Mouse (Mus musculus) CH12.LX (cell line): Measurements from ENCODE around the gene Thsd4.

Experiments
- BHLHE40 ChIP-seq: IDR thresholded peaks from 2 replicates; pipeline ENCODE4 v1.6.1; 2011; ENCODE audit warnings: mild to moderate bottlenecking, low read depth, low read length, improper control_type of control experiment
- CHD1 ChIP-seq: IDR thresholded peaks from 2 replicates; pipeline ENCODE4 v1.6.1; 2012; ENCODE audit warnings: low read depth, low read length, improper control_type of control experiment, inconsistent platforms
- CTCF ChIP-seq, 2 experiments: IDR thresholded peaks in 1 of 2; conservative IDR thresholded peaks in 1 of 2; 2 replicates each; pipeline ENCODE4 v1.5.1; 2011 to 2012; ENCODE audit warnings: low read depth in 2 of 2, low read length in 2 of 2, improper control_type of control experiment in 1 of 2, inconsistent platforms in 1 of 2, mild to moderate bottlenecking in 1 of 2, moderate library complexity in 1 of 2
- E2F4 ChIP-seq: IDR thresholded peaks from 2 replicates; pipeline ENCODE4 v1.6.1; 2011; ENCODE audit warnings: low read depth, low read length, improper control_type of control experiment; ENCODE audit not compliant: insufficient replicate concordance
- ELF1 ChIP-seq: IDR thresholded peaks from 2 replicates; pipeline ENCODE4 v1.6.1; 2014; ENCODE audit warnings: low read depth, mild to moderate bottlenecking, inconsistent platforms, low read length, improper control_type of control experiment
- IRF4 ChIP-seq: IDR thresholded peaks from 2 replicates; pipeline ENCODE4 v1.6.1; 2014; ENCODE audit warnings: low read depth, mild to moderate bottlenecking, inconsistent platforms, low read length, improper control_type of control experiment
- MAFK ChIP-seq: IDR thresholded peaks from 2 replicates; pipeline ENCODE4 v1.6.1; 2011; ENCODE audit warnings: low read length, improper control_type of control experiment; ENCODE audit not compliant: insufficient replicate concordance
- MAX ChIP-seq: IDR thresholded peaks from 2 replicates; pipeline ENCODE4 v1.6.1; 2011; ENCODE audit warnings: low read length, improper control_type of control experiment
- NELFE ChIP-seq: IDR thresholded peaks from 2 replicates; pipeline ENCODE4 v1.6.1; 2011; ENCODE audit warnings: low read depth, low read length, improper control_type of control experiment
- POLR2A ChIP-seq: IDR thresholded peaks from 2 replicates; pipeline ENCODE4 v1.6.1; 2011; ENCODE audit warnings: low read depth, mild to moderate bottlenecking, improper control_type of control experiment, low read length
- POLR2AphosphoS2 ChIP-seq: IDR thresholded peaks from 2 replicates; pipeline ENCODE4 v1.6.1; 2011; ENCODE audit warnings: low read depth, low read length, improper control_type of control experiment
- RCOR1 ChIP-seq: conservative IDR thresholded peaks from 2 replicates; pipeline ENCODE4 v1.6.1; 2012; ENCODE audit warnings: low read depth, mild to moderate bottlenecking, inconsistent platforms, low read length, improper control_type of control experiment
- SIN3A ChIP-seq: IDR thresholded peaks from 2 replicates; pipeline ENCODE4 v1.6.1; 2012; ENCODE audit warnings: low read length, improper control_type of control experiment, inconsistent platforms
- USF2 ChIP-seq: conservative IDR thresholded peaks from 2 replicates; pipeline ENCODE4 v1.6.1; 2011; ENCODE audit warnings: low read depth, low read length, improper control_type of control experiment

GRCm38 (mm10) chr9:60227727-60228126 is 294.1 kb downstream of the Thsd4 start:
- TF ChIP-seq SIN3A (no peak), POLR2A (no peak), RCOR1 (no peak), CTCF (conservative IDR thresholded peaks at IDR 0.05 in 1 of 2, IDR thresholded peaks at IDR 0.05 in 1 of 2; ENCODE audit: low read depth in 2 of 2, low read length in 2 of 2) (no peak), POLR2AphosphoS2 (no peak), E2F4 (no peak), MAFK (no peak), MAX (no peak), CHD1 (no peak), IRF4 (no peak), USF2 (no peak), BHLHE40 (no peak), NELFE (no peak), ELF1 (no peak)
